Mouse (Mus musculus): ENCODE results near the gene Ifitm10.
"Not testable (repeated sequence)": the region's sequence is repeated elsewhere in the genome, so short reads cannot be mapped to it uniquely, and the experiment has no call there.

Ifitm10 gene

DNA sequence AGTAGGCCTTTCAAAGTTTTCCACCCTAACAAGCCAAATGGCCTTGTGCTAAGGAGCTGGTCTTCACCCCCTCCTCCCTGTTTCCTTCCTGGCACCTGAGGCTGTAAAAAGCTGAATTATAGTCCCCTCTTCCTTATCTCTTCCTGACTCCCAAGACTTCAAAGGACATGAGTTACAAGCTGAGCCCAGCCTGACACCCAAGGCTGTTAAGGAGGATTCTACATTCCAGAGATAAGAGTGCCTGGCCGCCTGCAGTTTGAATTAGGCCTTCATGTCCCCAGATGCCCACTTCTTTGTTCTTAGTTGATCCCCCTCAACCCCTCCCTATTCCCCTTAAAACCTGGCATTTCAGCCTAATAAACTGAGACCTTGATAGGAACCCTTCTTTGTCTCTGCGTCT is 90.7 kb downstream of the Ifitm10 start:
- DNase-seq (ENCODE audit: extremely low read depth, insufficient read length, low spot score) = not testable (repeated sequence)

DNA sequence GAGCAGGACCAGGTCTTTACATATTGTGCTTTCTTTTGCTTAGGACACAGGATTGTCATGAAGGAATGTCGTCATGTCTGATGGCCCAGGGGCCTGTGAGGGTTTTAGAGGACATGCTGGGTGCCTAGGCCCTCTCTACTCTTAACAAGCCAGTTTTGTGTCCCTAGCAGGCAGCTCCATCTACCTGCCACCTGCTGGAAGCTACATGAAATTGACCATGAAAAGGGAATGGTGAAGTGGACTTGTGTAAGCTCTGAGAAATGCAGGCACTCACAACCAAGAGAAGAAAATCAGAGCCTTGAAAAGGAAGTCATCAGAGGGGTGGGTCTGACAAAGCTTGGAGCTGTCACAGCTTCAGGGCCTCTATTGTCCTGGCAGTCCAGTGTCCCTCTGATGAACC is 94.3 kb downstream of the Ifitm10 start:
- not testable (repeated sequence) for DNase-seq (ENCODE audit: extremely low read depth, insufficient read length, low spot score)

DNA sequence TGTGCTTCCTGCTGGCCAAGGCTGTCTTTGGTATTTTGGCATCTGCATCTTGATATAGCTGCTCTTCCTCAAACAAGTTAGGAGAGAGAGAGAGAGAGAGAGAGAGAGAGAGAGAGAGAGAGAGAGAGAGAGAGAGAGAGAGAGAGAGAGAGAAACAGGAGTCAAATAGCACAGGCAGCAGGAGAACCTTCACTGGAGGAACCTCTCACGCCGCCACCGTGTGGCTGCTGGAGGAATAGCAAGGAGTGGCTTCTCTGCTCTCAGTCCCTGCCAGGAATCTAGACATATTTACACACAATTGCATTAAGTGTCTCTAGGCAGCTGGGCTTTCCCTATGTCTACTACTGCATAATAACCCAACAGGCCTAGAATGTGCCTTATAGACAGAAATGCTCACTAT is 95.4 kb downstream of the Ifitm10 start:
- not testable (repeated sequence) for DNase-seq (ENCODE audit: extremely low read depth, insufficient read length, low spot score)

Data from 3134 (cell line).